Mouse (Mus musculus): Measurements from ENCODE around the gene Nt5e. TPM values are rescaled to one million over a fixed set of nuclear protein-coding genes. Genes with fewer than 3 reads are reported as not detected.
"Not testable (repeated sequence)": the region's sequence is repeated elsewhere in the genome, so short reads cannot be mapped to it uniquely, and the experiment has no call there.

The Nt5e gene
- polyA plus RNA-seq (2012; ENCODE audit: insufficient read depth, insufficient read length, missing spikeins) = 0.54 and 1.2 TPM in 2 replicates

- no peaks in the 10 kb centered on the region for H3K4me1 ChIP-seq (ENCODE audit: control insufficient read depth, insufficient read depth, insufficient read length, low read length)
- peak within 1 kb of the TSS; percentile 49 for H3K4me3 ChIP-seq (ENCODE audit: insufficient read depth, low read depth, low read length)
- no peak within 1 kb of the TSS for H3K27ac ChIP-seq (replicated peaks; ENCODE audit: low read depth, low read length)
These were observed at the start of gene Nt5e for GRCm38 (mm10) chr9:88326930-88327901. Gene Nt5e (plus strand): TSS chr9:88327197.

- no peak overlapping the region for H3K27ac ChIP-seq (replicated peaks; ENCODE audit: low read depth, low read length)
These were observed 49.4 kb upstream of the Nt5e start for GRCm38 (mm10) chr9:88277588-88277987.

GRCm38 (mm10) chr9:88279728-88280127 is 47.3 kb upstream of the Nt5e start:
- H3K4me3 ChIP-seq (ENCODE audit: insufficient read depth, low read depth, low read length) = no peak overlapping the region
- H3K4me1 ChIP-seq (ENCODE audit: control insufficient read depth, insufficient read depth, insufficient read length, low read length) = no peaks in the 10 kb centered on the region
- no peak overlapping the region for H3K27ac ChIP-seq (replicated peaks; ENCODE audit: low read depth, low read length)

More at GRCm38 (mm10) chr9:88277588-88277987, 49.4 kb upstream of the Nt5e start:
- H3K4me3 ChIP-seq (ENCODE audit: insufficient read depth, low read depth, low read length) = no peak overlapping the region
- H3K4me1 ChIP-seq (ENCODE audit: control insufficient read depth, insufficient read depth, insufficient read length, low read length) = no peaks in the 10 kb centered on the region

- no peak overlapping the region for H3K27ac ChIP-seq (replicated peaks; ENCODE audit: low read depth, low read length)
These were observed 37.3 kb upstream of the Nt5e start for GRCm38 (mm10) chr9:88289568-88290168.

GRCm38 (mm10) chr9:88292836-88293370 is 34.1 kb upstream of the Nt5e start:
- Histone ChIP-seq H3K4me3 (ENCODE audit: insufficient read depth, low read depth, low read length) (no peak overlapping the region), H3K4me1 (ENCODE audit: control insufficient read depth, insufficient read depth, insufficient read length, low read length) (peaks cover 5% of the 10 kb centered on the region), H3K27ac (replicated peaks; ENCODE audit: low read depth, low read length) (no peak overlapping the region)

More at GRCm38 (mm10) chr9:88289568-88290168, 37.3 kb upstream of the Nt5e start:
- H3K4me1 ChIP-seq (ENCODE audit: control insufficient read depth, insufficient read depth, insufficient read length, low read length) = no peaks in the 10 kb centered on the region
- H3K4me3 ChIP-seq (ENCODE audit: insufficient read depth, low read depth, low read length) = no peak overlapping the region

GRCm38 (mm10) chr9:88295798-88296197 is 31.2 kb upstream of the Nt5e start:
- Histone ChIP-seq H3K4me3 (ENCODE audit: insufficient read depth, low read depth, low read length) (no peak overlapping the region), H3K4me1 (ENCODE audit: control insufficient read depth, insufficient read depth, insufficient read length, low read length) (peaks cover 5% of the 10 kb centered on the region), H3K27ac (replicated peaks; ENCODE audit: low read depth, low read length) (no peak overlapping the region)

GRCm38 (mm10) chr9:88296321-88296720 is 30.7 kb upstream of the Nt5e start:
- H3K4me3 ChIP-seq (ENCODE audit: insufficient read depth, low read depth, low read length) = no peak overlapping the region
- H3K27ac ChIP-seq (replicated peaks; ENCODE audit: low read depth, low read length) = no peak overlapping the region
- H3K4me1 ChIP-seq (ENCODE audit: control insufficient read depth, insufficient read depth, insufficient read length, low read length) = peaks cover 5% of the 10 kb centered on the region

GRCm38 (mm10) chr9:88297244-88297643 is 29.8 kb upstream of the Nt5e start:
- H3K4me3 ChIP-seq (ENCODE audit: insufficient read depth, low read depth, low read length); H3K27ac ChIP-seq (replicated peaks; ENCODE audit: low read depth, low read length); H3K4me1 ChIP-seq (ENCODE audit: control insufficient read depth, insufficient read depth, insufficient read length, low read length): not testable (repeated sequence)

GRCm38 (mm10) chr9:88297871-88298658 is 28.9 kb upstream of the Nt5e start:
- peaks cover 5% of the 10 kb centered on the region for H3K4me1 ChIP-seq (ENCODE audit: control insufficient read depth, insufficient read depth, insufficient read length, low read length)
- no peak overlapping the region for H3K4me3 ChIP-seq (ENCODE audit: insufficient read depth, low read depth, low read length)

GRCm38 (mm10) chr9:88307019-88307618 is 19.9 kb upstream of the Nt5e start:
- Histone ChIP-seq H3K27ac (replicated peaks; ENCODE audit: low read depth, low read length) (no peak overlapping the region), H3K4me3 (ENCODE audit: insufficient read depth, low read depth, low read length) (no peak overlapping the region), H3K4me1 (ENCODE audit: control insufficient read depth, insufficient read depth, insufficient read length, low read length) (no peaks in the 10 kb centered on the region)

More at GRCm38 (mm10) chr9:88297871-88298658, 28.9 kb upstream of the Nt5e start:
- no peak overlapping the region for H3K27ac ChIP-seq (replicated peaks; ENCODE audit: low read depth, low read length)

GRCm38 (mm10) chr9:88309127-88309526 is 17.9 kb upstream of the Nt5e start:
- H3K4me3 ChIP-seq (ENCODE audit: insufficient read depth, low read depth, low read length) = no peak overlapping the region
- H3K27ac ChIP-seq (replicated peaks; ENCODE audit: low read depth, low read length) = no peak overlapping the region
- H3K4me1 ChIP-seq (ENCODE audit: control insufficient read depth, insufficient read depth, insufficient read length, low read length) = no peaks in the 10 kb centered on the region

GRCm38 (mm10) chr9:88319226-88319625 is 7.8 kb upstream of the Nt5e start:
- H3K4me3 ChIP-seq (ENCODE audit: insufficient read depth, low read depth, low read length) = no peak overlapping the region

GRCm38 (mm10) chr9:88324616-88325015 is 2.4 kb upstream of the Nt5e start:
- Histone ChIP-seq H3K4me1 (ENCODE audit: control insufficient read depth, insufficient read depth, insufficient read length, low read length) (no peaks in the 10 kb centered on the region), H3K27ac (replicated peaks; ENCODE audit: low read depth, low read length) (no peak overlapping the region), H3K4me3 (ENCODE audit: insufficient read depth, low read depth, low read length) (no peak overlapping the region)

More at GRCm38 (mm10) chr9:88319226-88319625, 7.8 kb upstream of the Nt5e start:
- Histone ChIP-seq H3K4me1 (ENCODE audit: control insufficient read depth, insufficient read depth, insufficient read length, low read length) (no peaks in the 10 kb centered on the region), H3K27ac (replicated peaks; ENCODE audit: low read depth, low read length) (no peak overlapping the region)

- Histone ChIP-seq H3K4me1 (ENCODE audit: control insufficient read depth, insufficient read depth, insufficient read length, low read length) (no peaks in the 10 kb centered on the region), H3K4me3 (ENCODE audit: insufficient read depth, low read depth, low read length) (no peak overlapping the region), H3K27ac (replicated peaks; ENCODE audit: low read depth, low read length) (no peak overlapping the region)
These were observed 1.7 kb downstream of the Nt5e start for GRCm38 (mm10) chr9:88328666-88329065.

Measured in brown adipose tissue, adult 24 weeks (tissue).